Mouse (Mus musculus) bone marrow, adult 2 months (tissue): ENCODE results near the gene Pycr1. TPM values are rescaled to one million over a fixed set of nuclear protein-coding genes. Genes with fewer than 3 reads are reported as not detected.
A peak's percentile ranks its signal among the peaks of the same experiment; 100 is the strongest.

ENCODE experiments used
- H3K27ac ChIP-seq: fragments of 200-500 bp; 2 replicates; pipeline ENCODE4 v1.5.1; 2012; ENCODE audit warnings: low read depth, mild to moderate bottlenecking, control low read depth, inconsistent platforms, low read length; ENCODE audit not compliant: control insufficient read depth, poor library complexity, insufficient read depth
- H3K4me1 ChIP-seq: fragments of 200-500 bp; 2 replicates; pipeline ENCODE4 v1.6.1; 2011; ENCODE audit warnings: low read length; ENCODE audit not compliant: control insufficient read depth, insufficient read depth
- H3K4me3 ChIP-seq: fragments of 200-500 bp; replicated peaks from 2 replicates; pipeline ENCODE3; 2011; ENCODE audit warnings: mild to moderate bottlenecking, low read depth, low read length, control low read depth; ENCODE audit not compliant: control insufficient read depth
- CTCF ChIP-seq: fragments of 200-500 bp; IDR thresholded peaks from 2 replicates; pipeline ENCODE4 v1.5.1; 2011; ENCODE audit warnings: low read length, control low read depth; ENCODE audit not compliant: control insufficient read depth, insufficient read depth
- POLR2A ChIP-seq: fragments of 200-500 bp; IDR thresholded peaks from 2 replicates; pipeline ENCODE4 v1.6.1; 2011; ENCODE audit warnings: low read depth, mild to moderate bottlenecking, control low read depth, low read length, borderline replicate concordance; ENCODE audit not compliant: control insufficient read depth
- WGBS: fragments of 180-500 bp; shearing (Covaris S2); methylation state at CpG from one replicate; pipeline ENCODE4 v1.1.7; 2018; 5-methylcytosine and 5-hydroxymethylcytosine counted together
- polyA plus RNA-seq: library from polyadenylated mRNA; stranded (reverse); fragments of >200 nt; gene quantifications from 2 replicates; pipeline ENCODE4 v1.2.4, GENCODE M21; 2011; ENCODE audit warnings: low replicate concordance; ENCODE audit not compliant: missing spikeins, insufficient read depth, insufficient read length

Gene Pycr1
- polyA plus RNA-seq, 1 experiment = 2.3 TPM

GRCm38 (mm10) chr11:120597240-120598235 lies 46.0 kb downstream of the Pycr1 start:
- TF ChIP-seq POLR2A (no peak), CTCF (no peak)
- WGBS = 4% methylated on average over 96 of the region's 99 CpGs
- Histone ChIP-seq H3K4me3 (peak overlapping the region; percentile 95), H3K27ac (peak overlapping the region; percentile 95), H3K4me1 (peaks cover 6% of the 10 kb centered on the region)

- 34% methylated on average over 6 of the region's 6 CpGs for WGBS
- no peak for TF ChIP-seq POLR2A
- TF ChIP-seq CTCF = no peak
- Histone ChIP-seq H3K27ac (no peak overlapping the region), H3K4me1 (no peaks in the 10 kb centered on the region), H3K4me3 (no peak overlapping the region)
Measured at GRCm38 (mm10) chr11:120588531-120588930, 55.0 kb downstream of the Pycr1 start.

Other genes with a start within 250 kb of the Pycr1 start
- 30.0 and 30.5 TPM in 2 replicates for gene Nploc4, start 206.1 kb downstream of the Pycr1 start, polyA plus RNA-seq
- not detected in 2 replicates for gene Tspan10, start 201.1 kb downstream of the Pycr1 start, polyA plus RNA-seq
- not detected in 2 replicates for gene Pde6g, start 190.3 kb downstream of the Pycr1 start, polyA plus RNA-seq
- 2.0 and 4.4 TPM in 2 replicates for gene Oxld1, start 185.7 kb downstream of the Pycr1 start, polyA plus RNA-seq
- gene Ccdc137, start 185.7 kb downstream of the Pycr1 start, polyA plus RNA-seq = 19.2 and 29.6 TPM in 2 replicates
- 5.5 and 6.7 TPM in 2 replicates for gene Arl16, start 176.2 kb downstream of the Pycr1 start, polyA plus RNA-seq
- 60.4 and 87.1 TPM in 2 replicates for gene Mrpl12, start 159.2 kb downstream of the Pycr1 start, polyA plus RNA-seq
- 20.6 and 21.0 TPM in 2 replicates for gene Slc25a10, start 151.9 kb downstream of the Pycr1 start, polyA plus RNA-seq
- gene Gcgr, start 113.1 kb downstream of the Pycr1 start, polyA plus RNA-seq = 0.81 and 1.3 TPM in 2 replicates
- 72.1 and 86.5 TPM in 2 replicates for gene Mcrip1, start 94.0 kb downstream of the Pycr1 start, polyA plus RNA-seq
- not detected in 2 replicates for gene Ppp1r27, start 92.6 kb downstream of the Pycr1 start, polyA plus RNA-seq
- gene P4hb, start 70.5 kb downstream of the Pycr1 start, polyA plus RNA-seq = 86.5 and 236 TPM in 2 replicates
- gene Arhgdia, start 62.1 kb downstream of the Pycr1 start, polyA plus RNA-seq = 112 and 172 TPM in 2 replicates
- gene Alyref, start 45.4 kb downstream of the Pycr1 start, polyA plus RNA-seq = 165 and 174 TPM in 2 replicates
- gene Anapc11, start 45.3 kb downstream of the Pycr1 start, polyA plus RNA-seq = 26.6 and 32.6 TPM in 2 replicates
- 3.8 TPM in 1 of 2 replicates, not detected in the other for gene Npb, start 35.3 kb downstream of the Pycr1 start, polyA plus RNA-seq
- gene Pcyt2, start 25.8 kb downstream of the Pycr1 start, polyA plus RNA-seq = 45.4 and 46.8 TPM in 2 replicates
- gene Sirt7, start 18.5 kb downstream of the Pycr1 start, polyA plus RNA-seq = 67.9 and 138 TPM in 2 replicates
- gene Mafg, start 10.2 kb downstream of the Pycr1 start, polyA plus RNA-seq = 61.7 and 86.9 TPM in 2 replicates
- gene Myadml2, start 4.4 kb upstream of the Pycr1 start, polyA plus RNA-seq = 6.7 TPM in 1 of 2 replicates, not detected in the other
- gene Notum, start 17.4 kb upstream of the Pycr1 start, polyA plus RNA-seq = not detected in 2 replicates
- gene Aspscr1, start 29.2 kb upstream of the Pycr1 start, polyA plus RNA-seq = 82.0 and 94.3 TPM in 2 replicates
- gene Cenpx, start 70.0 kb upstream of the Pycr1 start, polyA plus RNA-seq = 39.2 and 57.8 TPM in 2 replicates
- gene Lrrc45, start 70.2 kb upstream of the Pycr1 start, polyA plus RNA-seq = 25.5 and 41.4 TPM in 2 replicates
- 2.4 and 5.8 TPM in 2 replicates for gene Rac3, start 77.7 kb upstream of the Pycr1 start, polyA plus RNA-seq
- gene Dcxr, start 83.5 kb upstream of the Pycr1 start, polyA plus RNA-seq = 7.4 and 9.4 TPM in 2 replicates
- gene Cbr2, start 88.3 kb upstream of the Pycr1 start, polyA plus RNA-seq = 3.8 and 8.0 TPM in 2 replicates
- gene Hmga1b, start 119.0 kb upstream of the Pycr1 start, polyA plus RNA-seq = 15.5 and 52.5 TPM in 2 replicates
- 9.1 and 19.9 TPM in 2 replicates for gene Rfng, start 140.4 kb upstream of the Pycr1 start, polyA plus RNA-seq
- gene Gps1, start 140.5 kb upstream of the Pycr1 start, polyA plus RNA-seq = 29.6 and 38.0 TPM in 2 replicates
- 24.2 and 57.6 TPM in 2 replicates for gene Dus1l, start 152.6 kb upstream of the Pycr1 start, polyA plus RNA-seq
- gene Fasn, start 180.8 kb upstream of the Pycr1 start, polyA plus RNA-seq = 6.1 and 16.1 TPM in 2 replicates